Mouse (Mus musculus): ENCODE results near the gene Rogdi. TPM values are rescaled to one million over a fixed set of nuclear protein-coding genes. Genes with fewer than 3 reads are reported as not detected.

The Rogdi gene
- polyA plus RNA-seq (2014; fragmentation: Nextera tagmentation; extraction: Ambion mirVana): 74.1 and 81.6 TPM in 2 replicates

DNA sequence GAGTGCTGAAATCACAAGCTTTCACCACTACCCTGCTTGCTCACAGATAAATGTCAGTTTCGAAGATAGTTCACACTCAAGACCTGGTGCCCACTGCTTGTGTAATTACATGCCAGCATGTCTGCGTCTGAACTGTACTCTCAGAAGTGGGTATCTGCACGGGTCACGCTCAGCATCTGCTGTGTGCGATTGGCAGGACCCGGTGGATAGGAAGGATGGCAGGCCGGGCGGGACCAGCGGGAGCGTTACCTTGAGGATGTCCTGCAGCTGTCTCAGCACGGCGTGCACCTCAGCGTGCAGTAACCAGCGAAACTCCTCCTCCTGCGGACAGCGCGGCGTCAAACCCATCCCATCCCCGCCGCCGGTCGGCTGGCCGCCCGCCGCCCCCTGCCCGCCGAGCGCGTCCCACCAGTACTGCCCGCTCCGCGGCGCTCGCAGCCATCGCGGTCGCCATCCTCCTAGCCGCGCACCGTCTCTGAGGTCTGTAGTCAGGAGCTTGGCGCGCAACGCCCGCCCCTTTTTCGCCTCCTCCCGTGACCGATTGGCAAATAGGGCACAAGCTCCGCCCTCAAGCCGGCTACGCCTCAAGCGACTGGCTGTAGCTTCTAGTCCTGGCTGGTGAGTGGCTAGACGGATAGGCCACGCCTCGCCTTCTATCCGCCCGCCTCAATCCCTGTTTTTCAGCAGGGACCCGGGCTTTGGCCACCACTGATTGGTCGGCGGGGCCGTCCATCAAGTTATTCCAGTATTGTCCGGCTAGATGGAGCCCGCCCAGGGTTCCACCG lies at the start of gene Rogdi:
Gene Rogdi, minus strand, starts transcription at position 500 of the 785 bp plus-strand sequence.
- Histone ChIP-seq H3K27me3 (ENCODE audit: control insufficient read depth, insufficient read depth, low read length) (no peaks in the 10 kb centered on the region), H3K9ac (ENCODE audit: low read length) (peak within 1 kb of the TSS; percentile 63), H3K4me3 (ENCODE audit: low read depth, low read length) (peak within 1 kb of the TSS; percentile 57), H3K27ac (ENCODE audit: low read depth, low read length) (no peak within 1 kb of the TSS), H3K36me3 (ENCODE audit: control insufficient read depth, insufficient read depth, low read length) (peaks cover 5% of the 10 kb centered on the region; the same call in 1 of the 2 replicates), H3K9me3 (ENCODE audit: control insufficient read depth, low read length) (no peaks in the 10 kb centered on the region), H3K4me2 (ENCODE audit: low read depth, low read length, severe bottlenecking) (peak within 1 kb of the TSS; percentile 89), H3K4me1 (replicated peaks; ENCODE audit: control insufficient read depth, insufficient read depth, low read length) (peaks cover 5% of the 10 kb centered on the region; the same call in 1 of the 2 replicates)
- under 1% methylated on average over 61 of the region's 63 CpGs for WGBS
- ATAC-seq (replicated peaks; ENCODE audit: low FRiP score) (peak; percentile 100), DNase-seq (ENCODE audit: low spot score) (peak; percentile 99)

DNA sequence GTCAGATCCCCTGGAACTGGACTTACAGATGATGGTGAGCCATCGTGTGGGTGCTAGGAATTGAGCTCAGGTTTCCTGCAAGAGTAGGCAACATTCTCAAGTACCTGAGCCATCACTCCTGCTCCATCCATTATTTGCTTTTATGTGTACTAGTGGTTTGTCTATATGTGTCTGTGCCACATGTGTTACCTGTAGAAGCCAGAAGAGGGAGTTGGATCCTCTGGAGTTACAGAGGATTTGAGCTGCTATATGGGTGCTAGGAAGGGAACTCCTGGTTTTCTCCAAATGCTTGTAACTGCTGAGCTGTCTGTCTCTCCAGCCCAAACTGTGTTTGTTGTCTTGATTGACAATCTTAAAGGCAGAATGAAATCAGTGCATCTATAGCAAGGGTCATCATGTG lies 44.8 kb upstream of the Rogdi start:
- DNase-seq (ENCODE audit: low spot score) (no peak), ATAC-seq (replicated peaks; ENCODE audit: low FRiP score) (no peak)
- Histone ChIP-seq H3K36me3 (ENCODE audit: control insufficient read depth, insufficient read depth, low read length) (peaks cover 3% of the 10 kb centered on the region; the same call in 1 of the 2 replicates), H3K4me1 (replicated peaks; ENCODE audit: control insufficient read depth, insufficient read depth, low read length) (no peaks in the 10 kb centered on the region), H3K27ac (ENCODE audit: low read depth, low read length) (no peak overlapping the region), H3K4me3 (ENCODE audit: low read depth, low read length) (no peak overlapping the region), H3K9ac (ENCODE audit: low read length) (no peak overlapping the region), H3K9me3 (ENCODE audit: control insufficient read depth, low read length) (no peaks in the 10 kb centered on the region), H3K27me3 (ENCODE audit: control insufficient read depth, insufficient read depth, low read length) (no peaks in the 10 kb centered on the region), H3K4me2 (ENCODE audit: low read depth, low read length, severe bottlenecking) (no peak overlapping the region)
- 89% methylated on average over 1 of the region's 1 CpGs for WGBS

DNA sequence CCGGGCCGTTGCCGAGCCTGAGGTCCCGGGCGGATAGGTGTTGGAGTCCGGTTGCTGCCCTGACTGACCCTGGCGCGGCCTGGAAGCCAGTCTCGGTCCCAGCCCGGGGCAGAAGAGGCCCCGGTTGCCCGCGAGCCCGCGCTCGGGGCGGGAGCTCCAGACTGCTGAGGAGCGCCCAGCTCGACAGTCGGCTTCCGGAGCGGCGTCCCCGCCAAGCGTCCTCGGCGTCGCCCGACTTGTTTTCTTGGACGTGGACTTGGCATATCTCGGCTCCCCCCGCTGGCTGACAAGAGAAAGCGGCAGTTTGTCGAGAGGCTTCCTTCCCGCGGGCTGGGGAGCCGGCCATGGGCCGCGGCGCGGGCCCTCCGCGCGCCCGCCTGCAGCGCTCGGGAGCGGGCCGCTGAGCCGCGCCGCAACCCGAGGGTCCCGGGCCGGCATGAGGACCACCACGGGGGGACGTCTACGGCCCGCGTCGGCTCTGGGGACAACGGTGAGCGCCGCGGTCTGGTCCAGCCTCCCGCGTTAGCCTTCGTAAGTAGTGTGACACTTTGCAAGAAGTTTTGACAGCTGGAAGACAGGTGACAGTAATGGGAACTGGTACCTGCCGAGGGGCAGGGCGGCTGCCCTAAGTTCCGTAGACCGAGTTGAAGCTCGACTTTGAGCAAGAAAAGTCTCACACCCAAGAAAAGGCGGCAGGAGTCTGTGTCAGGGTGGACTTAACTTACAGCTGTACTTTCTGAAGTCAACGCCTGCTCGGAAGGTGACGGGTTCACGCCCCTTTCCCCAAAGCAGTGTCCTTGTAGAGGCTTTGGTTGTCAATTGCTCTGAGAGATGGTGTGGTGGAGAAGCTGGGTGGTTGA lies 37.1 kb upstream of the Rogdi start:
- peak overlapping the region; percentile 90 for H3K4me2 ChIP-seq (ENCODE audit: low read depth, low read length, severe bottlenecking)

DNA sequence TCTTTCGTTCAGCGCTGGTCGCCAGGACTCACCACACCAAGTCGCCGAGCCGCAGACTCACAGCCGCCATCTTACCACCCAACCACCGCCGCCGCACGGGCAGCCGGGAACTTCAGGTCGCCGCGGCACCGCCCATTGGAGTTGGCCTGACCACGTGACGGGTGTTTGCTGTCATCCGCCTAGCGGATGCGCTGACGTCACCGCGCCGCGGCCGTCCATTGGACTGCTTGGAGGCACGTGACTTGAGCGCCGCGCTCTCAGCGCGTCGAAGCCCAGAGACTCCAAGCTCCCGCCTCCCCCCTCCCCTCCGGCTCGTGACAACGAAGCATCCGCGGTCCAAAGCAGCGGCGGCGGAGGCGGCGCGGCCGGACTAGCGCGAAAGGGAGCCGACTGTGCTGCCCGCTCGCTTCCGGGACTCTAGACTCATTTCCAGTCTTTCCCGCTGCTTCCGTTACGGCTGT lies 36.5 kb upstream of the Rogdi start, which contains the start of the genes Glyr1 and Ubn1:
Gene Glyr1, minus strand, starts transcription at position 90 of the 461 bp plus-strand sequence.
Gene Ubn1, plus strand, starts transcription at position 284 of the 461 bp plus-strand sequence.
- ATAC-seq (replicated peaks; ENCODE audit: low FRiP score) (peak; percentile 100), DNase-seq (ENCODE audit: low spot score) (peak; percentile 100)
- 0 out of 2 replicates have a peak, but pooled peaks cover 2% of the 10 kb centered on the region for H3K4me1 ChIP-seq (replicated peaks; ENCODE audit: control insufficient read depth, insufficient read depth, low read length)
- peak within 1 kb of the TSS; percentile 90 for H3K4me2 ChIP-seq (ENCODE audit: low read depth, low read length, severe bottlenecking)
- H3K4me3 ChIP-seq (ENCODE audit: low read depth, low read length): peak within 1 kb of the TSS; percentile 98
- WGBS: 0% methylated on average over 47 of the region's 56 CpGs
- no peaks in the 10 kb centered on the region for H3K9me3 ChIP-seq (ENCODE audit: control insufficient read depth, low read length)
- peak within 1 kb of the TSS; percentile 90 for H3K27ac ChIP-seq (ENCODE audit: low read depth, low read length)
- H3K36me3 ChIP-seq (ENCODE audit: control insufficient read depth, insufficient read depth, low read length): peaks cover 9% of the 10 kb centered on the region; the same call in 1 of the 2 replicates
- no peaks in the 10 kb centered on the region for H3K27me3 ChIP-seq (ENCODE audit: control insufficient read depth, insufficient read depth, low read length)
- peak within 1 kb of the TSS; percentile 93 for H3K9ac ChIP-seq (ENCODE audit: low read length)

More for the DNA sequence above, 37.1 kb upstream of the Rogdi start:
- Histone ChIP-seq H3K4me1 (replicated peaks; ENCODE audit: control insufficient read depth, insufficient read depth, low read length) (0 out of 2 replicates have a peak, but pooled peaks cover 2% of the 10 kb centered on the region), H3K4me3 (ENCODE audit: low read depth, low read length) (peak overlapping the region; percentile 98), H3K9ac (ENCODE audit: low read length) (peak overlapping the region; percentile 85), H3K36me3 (ENCODE audit: control insufficient read depth, insufficient read depth, low read length) (peaks cover 10% of the 10 kb centered on the region; the same call in 1 of the 2 replicates), H3K27ac (ENCODE audit: low read depth, low read length) (peak overlapping the region; percentile 90), H3K27me3 (ENCODE audit: control insufficient read depth, insufficient read depth, low read length) (no peaks in the 10 kb centered on the region), H3K9me3 (ENCODE audit: control insufficient read depth, low read length) (no peaks in the 10 kb centered on the region)
- DNase-seq (ENCODE audit: low spot score): peak; percentile 84
- WGBS: under 1% methylated on average over 77 of the region's 78 CpGs
- ATAC-seq (replicated peaks; ENCODE audit: low FRiP score): peak; percentile 80

DNA sequence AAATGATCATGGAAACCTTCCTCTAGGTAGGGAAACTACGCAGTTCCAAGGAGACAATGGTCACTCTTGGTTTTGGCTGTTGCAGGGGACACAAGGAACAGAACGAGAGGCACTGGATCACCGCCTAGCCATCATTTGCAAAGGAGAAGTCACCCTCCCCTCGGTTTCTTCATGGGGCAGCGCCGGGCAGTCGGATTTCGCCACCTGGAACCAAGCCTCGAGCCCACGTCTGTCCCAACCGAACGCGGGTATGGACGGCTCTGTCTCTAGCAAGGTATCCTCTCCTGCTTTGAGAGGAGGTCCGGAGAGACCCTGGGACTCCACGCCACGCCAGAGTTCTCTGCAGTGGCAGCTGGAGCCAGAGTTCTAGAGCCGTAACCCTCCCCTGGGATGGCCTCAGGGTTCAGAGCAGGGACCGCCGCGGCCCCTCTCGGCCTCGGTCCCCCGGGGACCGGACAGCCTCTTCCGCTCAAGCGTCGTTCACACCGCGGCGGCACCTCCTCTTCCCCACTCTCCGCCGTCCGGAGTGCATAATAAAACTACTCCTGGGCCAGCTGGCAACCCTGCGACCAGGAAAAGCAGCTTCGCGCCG lies 35.9 kb upstream of the Rogdi start:
- Histone ChIP-seq H3K4me3 (ENCODE audit: low read depth, low read length) (peak overlapping the region; percentile 98), H3K4me2 (ENCODE audit: low read depth, low read length, severe bottlenecking) (peak overlapping the region; percentile 88), H3K9me3 (ENCODE audit: control insufficient read depth, low read length) (no peaks in the 10 kb centered on the region), H3K27me3 (ENCODE audit: control insufficient read depth, insufficient read depth, low read length) (no peaks in the 10 kb centered on the region), H3K9ac (ENCODE audit: low read length) (peak overlapping the region; percentile 93), H3K27ac (ENCODE audit: low read depth, low read length) (peak overlapping the region; percentile 71; the same call in 1 of the 2 replicates), H3K4me1 (replicated peaks; ENCODE audit: control insufficient read depth, insufficient read depth, low read length) (0 out of 2 replicates have a peak, but pooled peaks cover 2% of the 10 kb centered on the region), H3K36me3 (ENCODE audit: control insufficient read depth, insufficient read depth, low read length) (peaks cover 9% of the 10 kb centered on the region; the same call in 1 of the 2 replicates)
- DNase-seq (ENCODE audit: low spot score): no peak
- peak; percentile 46; the same call in 1 of the 2 replicates for ATAC-seq (replicated peaks; ENCODE audit: low FRiP score)
- WGBS: under 1% methylated on average over 38 of the region's 38 CpGs

DNA sequence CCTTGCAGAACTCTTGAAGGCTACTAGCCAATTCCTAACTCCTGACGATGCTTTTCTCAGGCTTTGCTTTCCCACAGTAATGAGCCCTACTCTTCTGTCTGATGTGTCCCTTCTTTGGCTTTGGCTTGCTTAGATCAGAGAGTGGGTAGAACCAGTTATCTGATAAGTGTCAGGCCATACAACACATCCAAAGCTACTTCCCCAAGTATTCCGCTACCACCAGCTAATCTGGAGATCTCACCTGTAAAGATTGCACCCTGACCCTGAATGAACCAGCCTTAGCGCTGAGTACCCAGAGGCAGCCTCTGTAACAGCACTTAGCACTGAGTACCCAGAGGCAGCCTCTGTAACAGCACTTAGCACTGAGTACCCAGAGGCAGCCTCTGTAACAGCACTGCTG lies 32.0 kb upstream of the Rogdi start:
- H3K4me2 ChIP-seq (ENCODE audit: low read depth, low read length, severe bottlenecking): no peak overlapping the region
- no peak overlapping the region for H3K27ac ChIP-seq (ENCODE audit: low read depth, low read length)
- 94% methylated on average over 3 of the region's 3 CpGs for WGBS
- no peaks in the 10 kb centered on the region for H3K9me3 ChIP-seq (ENCODE audit: control insufficient read depth, low read length)
- no peaks in the 10 kb centered on the region for H3K27me3 ChIP-seq (ENCODE audit: control insufficient read depth, insufficient read depth, low read length)
- H3K9ac ChIP-seq (ENCODE audit: low read length): no peak overlapping the region
- no peak for DNase-seq (ENCODE audit: low spot score)
- ATAC-seq (replicated peaks; ENCODE audit: low FRiP score): no peak
- H3K4me3 ChIP-seq (ENCODE audit: low read depth, low read length): no peak overlapping the region
- H3K4me1 ChIP-seq (replicated peaks; ENCODE audit: control insufficient read depth, insufficient read depth, low read length): no peaks in the 10 kb centered on the region
- peaks cover 22% of the 10 kb centered on the region; the same call in 1 of the 2 replicates for H3K36me3 ChIP-seq (ENCODE audit: control insufficient read depth, insufficient read depth, low read length)

DNA sequence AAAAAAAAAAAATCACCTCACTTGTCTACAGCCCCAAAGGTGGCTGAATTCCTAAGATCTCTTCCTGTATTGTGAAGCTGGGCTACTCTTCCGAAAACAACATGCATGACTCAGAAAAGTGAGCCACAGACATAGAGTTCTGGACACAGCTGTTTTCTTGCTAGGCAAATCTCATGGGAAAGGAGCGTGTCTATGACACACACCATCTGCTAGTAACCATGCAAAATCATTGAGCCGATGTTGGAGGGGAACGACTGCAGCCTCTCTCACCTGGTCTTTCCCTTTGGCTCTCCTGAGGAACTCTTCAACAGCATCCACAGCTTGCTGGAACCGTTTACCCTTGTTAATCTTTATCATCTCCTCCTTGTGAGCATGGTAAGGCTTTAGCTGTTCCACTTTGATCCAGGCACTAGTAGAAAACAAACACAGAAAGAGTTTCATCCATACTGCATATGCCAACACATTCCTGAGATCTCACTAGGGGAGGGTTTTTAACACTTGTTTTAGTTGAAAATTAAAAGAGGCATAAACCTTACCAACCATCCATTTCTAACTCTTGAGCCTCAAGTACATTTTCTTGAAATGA lies 23.4 kb upstream of the Rogdi start:
- no peak overlapping the region for H3K4me3 ChIP-seq (ENCODE audit: low read depth, low read length)
- ATAC-seq (replicated peaks; ENCODE audit: low FRiP score): no peak

More for the DNA sequence above, 23.4 kb upstream of the Rogdi start:
- DNase-seq (ENCODE audit: low spot score): no peak
- no peaks in the 10 kb centered on the region for H3K4me1 ChIP-seq (replicated peaks; ENCODE audit: control insufficient read depth, insufficient read depth, low read length)
- 94% methylated on average over 5 of the region's 5 CpGs for WGBS
- no peaks in the 10 kb centered on the region for H3K9me3 ChIP-seq (ENCODE audit: control insufficient read depth, low read length)
- H3K27me3 ChIP-seq (ENCODE audit: control insufficient read depth, insufficient read depth, low read length): no peaks in the 10 kb centered on the region
- no peak overlapping the region for H3K9ac ChIP-seq (ENCODE audit: low read length)
- no peak overlapping the region for H3K4me2 ChIP-seq (ENCODE audit: low read depth, low read length, severe bottlenecking)
- H3K27ac ChIP-seq (ENCODE audit: low read depth, low read length): no peak overlapping the region
- H3K36me3 ChIP-seq (ENCODE audit: control insufficient read depth, insufficient read depth, low read length): peaks cover 38% of the 10 kb centered on the region

Data from forebrain, embryonic 11.5 days (tissue).